Mouse (Mus musculus) right cerebral cortex, postnatal 10 days (tissue): Measurements from ENCODE around the gene Aknad1.

Source experiments
- DNase-seq, 2 experiments: peaks; one replicate each; pipeline ENCODE4 v3.0.0; 2021; ENCODE audit warnings: low spot score in 2 of 2

The Aknad1 gene

DNA sequence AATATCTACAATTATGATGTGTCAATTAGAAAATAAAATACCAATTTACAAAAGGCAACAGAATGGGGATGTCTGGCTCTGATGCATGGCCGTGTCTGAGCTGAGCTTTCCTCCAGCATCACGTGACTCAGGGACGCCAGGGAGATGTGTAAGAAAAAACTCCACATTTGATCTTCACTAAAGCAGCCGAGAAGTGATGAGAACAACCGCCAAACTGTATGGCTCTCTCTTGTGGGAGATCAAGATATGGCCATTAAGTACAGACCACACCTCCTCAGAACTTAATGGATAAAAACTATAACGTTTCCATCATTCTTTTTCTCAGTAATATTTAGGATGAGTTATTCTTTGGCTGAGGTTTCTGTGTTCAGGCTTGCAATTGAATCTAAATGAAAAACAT is 11.6 kb downstream of the Aknad1 start:
- no peak for DNase-seq

DNA sequence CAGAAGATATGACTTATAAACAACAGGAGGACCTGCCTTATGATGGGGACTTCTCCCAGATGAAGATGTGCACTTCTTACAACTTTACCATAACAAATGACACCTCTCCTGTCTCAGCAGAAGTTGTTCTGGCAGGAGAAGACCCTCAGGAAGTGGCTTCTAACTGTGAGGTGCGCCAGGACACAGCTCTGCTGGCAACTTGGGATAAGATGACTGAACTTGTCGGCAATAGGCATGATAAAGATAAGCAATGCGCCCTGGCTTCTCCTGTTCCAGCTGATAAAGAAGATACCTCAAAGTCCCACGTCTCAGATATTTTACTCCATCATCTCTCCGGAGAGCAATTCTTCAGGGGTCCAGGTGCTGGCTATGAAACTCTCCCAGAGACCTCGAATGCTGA is 12.2 kb downstream of the Aknad1 start:
- DNase-seq: no peak

DNA sequence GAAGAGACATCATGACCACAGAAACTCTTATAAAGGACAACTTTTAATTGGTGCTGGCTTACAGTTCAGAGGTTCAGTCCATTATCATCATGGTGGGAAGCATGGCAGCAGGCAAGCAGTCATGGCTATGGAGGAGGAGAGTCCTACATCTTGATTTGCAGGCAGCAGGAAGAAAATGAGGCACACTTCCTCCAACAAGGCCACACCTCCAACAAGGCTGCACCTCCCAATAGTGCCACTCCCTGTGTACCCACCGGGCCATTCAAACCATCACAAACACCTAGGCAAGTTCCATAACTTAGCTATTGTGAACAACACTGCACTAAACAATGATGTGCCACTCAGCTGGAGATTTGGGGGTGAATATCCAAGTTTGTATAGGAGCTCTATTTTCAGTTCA is 15.1 kb downstream of the Aknad1 start:
- no peak for DNase-seq

DNA sequence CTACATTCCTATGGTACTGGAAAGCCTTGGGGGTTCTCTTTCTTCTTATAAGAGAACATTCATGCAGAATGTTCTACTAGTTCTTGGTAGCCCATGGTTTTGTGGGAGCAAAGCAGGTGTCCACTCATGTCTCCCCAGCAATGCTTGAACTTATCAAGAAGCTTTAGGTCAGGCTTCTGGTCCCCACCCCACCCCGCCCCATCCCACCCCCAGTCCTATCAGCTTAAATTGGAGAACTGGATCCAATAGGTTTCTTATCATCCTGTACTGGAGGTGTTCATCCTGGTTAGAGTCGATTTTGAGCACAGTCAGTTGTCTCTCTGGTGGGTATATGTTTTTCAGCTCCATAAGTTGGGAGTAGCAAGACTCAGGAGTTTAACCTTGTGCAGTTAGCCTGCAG is 16.1 kb downstream of the Aknad1 start:
- no peak for DNase-seq

DNA sequence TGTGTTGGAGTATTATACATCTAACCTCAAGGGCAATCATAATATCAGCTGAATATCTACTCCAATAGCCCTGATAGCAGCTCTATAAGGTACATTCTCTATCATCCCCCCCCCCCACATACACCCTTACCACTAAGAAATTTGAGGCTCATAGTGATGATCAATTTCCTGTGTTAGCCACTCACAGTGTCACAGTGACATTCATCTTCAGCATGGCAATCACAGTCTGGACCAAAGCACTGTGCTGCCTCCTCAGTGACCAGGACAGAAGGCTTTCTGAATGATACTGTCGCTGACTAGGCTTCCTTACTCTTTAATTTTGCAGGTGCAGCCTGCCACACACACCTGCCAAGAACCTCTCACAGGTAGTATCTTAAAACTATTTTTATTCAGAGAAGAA is 16.7 kb downstream of the Aknad1 start:
- no peak for DNase-seq

DNA sequence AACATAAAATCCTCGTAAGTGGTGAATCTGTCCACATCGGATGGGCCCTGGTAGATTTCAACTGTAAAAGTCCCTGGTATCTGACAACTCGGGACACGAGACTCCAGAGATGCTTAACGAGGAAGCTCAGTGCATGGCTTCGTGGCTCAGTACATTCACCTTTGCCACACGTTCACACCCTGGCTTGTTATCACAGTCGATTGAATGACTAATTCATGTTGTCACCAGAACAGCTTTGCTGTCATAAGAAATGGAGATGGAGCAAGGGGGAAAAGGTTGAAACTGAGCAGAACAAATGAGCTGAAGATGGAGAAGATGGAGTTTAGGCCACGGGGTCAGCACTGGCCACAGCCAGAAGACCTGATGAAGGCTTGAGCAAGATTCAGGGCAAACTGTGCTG is 18.1 kb downstream of the Aknad1 start:
- DNase-seq: no peak

DNA sequence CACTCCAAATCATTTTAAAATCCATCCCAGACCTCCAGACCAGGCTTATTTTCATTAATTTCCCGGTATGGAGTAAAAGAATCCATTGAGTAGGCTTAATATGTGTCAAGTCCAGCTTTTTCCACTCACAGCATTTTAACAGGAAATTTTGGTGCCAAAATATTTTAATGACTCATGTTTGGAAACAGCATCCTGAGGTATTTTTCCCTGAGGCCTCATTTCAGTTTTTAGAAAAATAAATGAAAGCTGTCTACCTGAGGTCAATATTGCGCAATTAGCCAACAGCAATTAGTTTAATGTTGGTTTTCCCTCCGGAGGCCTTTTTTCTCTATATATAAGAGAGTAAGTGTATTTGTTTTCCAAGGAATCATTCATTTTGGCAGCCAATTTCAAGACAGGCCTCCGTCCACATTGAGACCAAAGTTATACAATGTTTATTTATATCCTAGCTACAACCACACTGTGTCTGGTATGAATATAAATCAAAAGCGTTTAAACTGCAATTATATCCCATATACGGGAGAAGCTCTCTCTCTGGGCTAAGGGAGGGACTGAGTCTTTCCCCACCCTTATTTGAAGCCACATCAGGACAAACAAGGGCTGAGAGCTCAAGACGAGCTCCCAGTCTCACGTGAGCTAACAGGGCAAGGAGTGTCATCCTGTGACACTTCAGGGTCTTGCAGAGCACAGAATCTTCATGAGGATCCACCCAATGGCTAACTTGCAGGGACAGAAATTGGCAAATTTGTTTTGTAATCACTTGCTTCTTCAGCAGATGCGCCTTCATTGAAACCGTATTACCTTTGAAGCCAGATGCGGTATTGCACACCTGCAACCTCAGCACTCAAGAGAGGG is 20.3 kb downstream of the Aknad1 start:
- DNase-seq: no peak

DNA sequence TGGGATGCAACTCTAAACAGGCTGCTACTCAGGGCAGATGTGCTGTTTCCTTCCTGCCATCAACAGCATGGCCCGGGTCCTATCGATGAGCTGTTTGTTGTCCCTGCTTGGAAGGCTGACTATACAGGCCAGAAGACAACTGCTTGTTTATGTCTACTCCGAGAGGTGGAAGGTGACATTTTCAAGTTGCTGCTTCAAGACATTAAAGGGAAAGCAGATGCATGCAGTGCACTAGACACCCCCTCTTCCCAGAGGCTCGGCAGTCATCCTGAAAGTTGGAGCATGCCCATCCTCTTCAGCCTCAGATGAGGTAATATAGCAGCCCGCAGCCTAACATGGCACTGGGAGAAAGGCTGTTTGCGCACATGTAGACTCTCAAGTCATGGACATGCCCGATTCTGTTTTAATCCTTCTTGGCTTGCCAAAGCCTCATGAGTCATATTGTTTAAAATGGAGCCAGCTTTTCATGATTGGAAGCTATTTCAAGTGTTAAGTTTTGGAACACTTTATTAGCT is 23.2 kb downstream of the Aknad1 start:
- peak; percentile 45 to 66 for DNase-seq

DNA sequence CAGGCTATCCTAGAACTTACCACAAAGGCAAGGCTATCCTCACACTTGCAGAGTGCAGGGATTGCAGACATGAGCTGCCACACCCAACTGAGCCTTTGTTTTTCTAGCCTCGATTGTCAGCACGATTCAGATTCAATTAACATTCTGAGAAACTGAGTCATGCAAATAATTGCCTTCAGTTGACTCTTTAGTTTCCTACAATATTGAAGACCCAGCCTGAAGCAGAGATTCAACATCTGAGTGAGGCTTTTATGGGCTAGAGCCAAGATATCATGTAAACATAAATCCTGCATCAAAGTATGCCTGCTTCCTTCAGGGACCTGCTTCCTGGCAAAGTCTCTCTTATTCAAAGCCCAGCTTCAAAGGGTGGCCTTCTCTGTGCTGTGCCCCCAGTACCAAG is 24.2 kb downstream of the Aknad1 start:
- DNase-seq: no peak

DNA sequence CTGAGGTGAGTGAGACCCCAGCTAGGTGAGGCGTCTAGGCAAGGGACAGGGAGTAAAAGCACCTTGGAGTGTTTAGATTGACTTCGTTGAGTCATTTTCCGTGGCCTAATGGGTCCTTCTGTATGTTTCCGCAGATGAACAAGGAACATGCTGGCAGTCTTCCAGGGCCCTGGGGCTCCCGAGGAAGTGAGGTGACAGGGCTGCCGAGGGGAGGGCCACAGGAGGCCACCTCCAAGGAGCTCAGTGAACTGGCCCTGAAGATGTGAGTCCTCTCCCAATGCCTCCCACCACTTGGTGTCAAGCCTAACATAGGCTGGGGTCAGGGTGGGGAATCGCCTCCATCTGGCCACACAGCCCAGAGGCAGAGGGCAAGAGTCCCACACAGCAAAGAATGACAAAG is 25.5 kb downstream of the Aknad1 start:
- no peak for DNase-seq

DNA sequence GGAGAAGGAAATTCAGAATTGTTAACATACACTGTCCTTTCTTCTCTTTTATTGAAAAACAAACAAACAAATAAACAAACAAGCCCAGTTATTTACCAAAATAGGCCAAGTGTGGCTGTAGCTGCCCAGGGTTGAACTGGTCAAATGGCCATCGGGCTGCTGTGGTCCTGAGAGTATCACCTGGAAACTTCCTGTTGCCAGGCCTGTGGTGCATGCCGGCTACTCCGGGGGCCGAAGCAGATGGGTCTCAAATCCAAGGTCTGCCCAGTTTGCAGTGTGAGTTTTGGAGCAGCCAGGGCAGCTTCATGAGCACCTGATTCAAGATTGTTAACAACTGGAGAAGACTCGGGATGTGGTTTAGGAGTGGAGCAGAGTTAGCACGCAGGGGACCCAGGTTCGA is 26.0 kb downstream of the Aknad1 start:
- no peak for DNase-seq

DNA sequence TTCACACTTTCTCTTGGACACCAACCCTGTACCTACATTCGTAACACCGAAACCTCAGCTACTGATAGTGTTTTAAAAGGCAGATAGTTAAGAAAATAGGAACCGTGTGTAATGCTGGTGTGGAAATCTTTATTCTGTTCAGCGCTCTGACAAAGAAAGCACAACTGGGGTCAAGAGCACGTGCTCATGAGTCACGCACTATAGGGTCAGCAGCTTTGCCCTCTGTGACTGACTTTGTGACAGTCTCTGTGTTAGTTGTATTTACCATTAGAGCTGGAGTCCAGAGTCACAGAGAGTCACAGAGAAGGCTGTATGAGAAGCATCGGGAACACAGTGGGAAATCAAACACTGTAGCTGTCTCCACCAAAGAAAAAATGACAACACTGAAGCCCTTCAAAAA is 27.5 kb downstream of the Aknad1 start:
- DNase-seq: no peak

DNA sequence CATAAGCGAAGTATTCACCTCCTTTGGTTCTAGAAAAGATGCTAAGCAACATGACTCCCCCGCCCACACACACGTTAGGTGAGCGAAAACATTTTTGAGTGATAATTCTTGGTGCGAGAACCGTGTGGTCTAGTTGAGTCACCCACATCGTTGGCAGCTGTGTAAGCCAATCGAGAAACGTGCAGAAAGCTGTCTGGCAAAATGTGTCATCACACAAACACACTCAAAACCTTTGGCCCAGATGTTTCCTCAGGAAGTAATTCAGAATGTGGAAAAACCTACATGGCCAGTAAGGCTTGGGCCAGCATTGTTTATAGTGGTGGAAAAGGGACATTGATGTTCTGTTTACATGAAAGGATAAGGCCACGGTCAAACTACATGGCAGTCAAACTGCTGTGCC is 28.0 kb downstream of the Aknad1 start:
- no peak for DNase-seq

DNA sequence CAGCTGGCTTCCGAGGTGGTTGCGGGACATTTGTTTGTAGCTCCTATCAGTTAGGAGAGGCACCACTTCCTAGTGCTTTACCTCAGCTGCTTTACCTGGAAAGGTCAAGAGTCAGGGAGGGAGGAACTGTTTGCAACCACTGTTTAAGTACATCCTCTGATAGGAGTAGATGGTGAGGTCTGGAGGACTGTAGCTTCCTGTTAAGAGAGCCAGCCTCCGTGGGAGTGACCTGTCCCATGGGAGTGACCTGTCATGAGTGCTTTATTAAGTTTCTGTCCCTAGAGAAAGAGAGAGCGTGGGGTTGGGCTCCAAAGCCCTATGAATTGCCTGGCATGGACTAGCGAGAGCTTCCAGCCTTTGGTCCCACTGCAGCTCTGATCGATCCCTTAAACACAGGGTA is 30.1 kb downstream of the Aknad1 start:
- no peak for DNase-seq

DNA sequence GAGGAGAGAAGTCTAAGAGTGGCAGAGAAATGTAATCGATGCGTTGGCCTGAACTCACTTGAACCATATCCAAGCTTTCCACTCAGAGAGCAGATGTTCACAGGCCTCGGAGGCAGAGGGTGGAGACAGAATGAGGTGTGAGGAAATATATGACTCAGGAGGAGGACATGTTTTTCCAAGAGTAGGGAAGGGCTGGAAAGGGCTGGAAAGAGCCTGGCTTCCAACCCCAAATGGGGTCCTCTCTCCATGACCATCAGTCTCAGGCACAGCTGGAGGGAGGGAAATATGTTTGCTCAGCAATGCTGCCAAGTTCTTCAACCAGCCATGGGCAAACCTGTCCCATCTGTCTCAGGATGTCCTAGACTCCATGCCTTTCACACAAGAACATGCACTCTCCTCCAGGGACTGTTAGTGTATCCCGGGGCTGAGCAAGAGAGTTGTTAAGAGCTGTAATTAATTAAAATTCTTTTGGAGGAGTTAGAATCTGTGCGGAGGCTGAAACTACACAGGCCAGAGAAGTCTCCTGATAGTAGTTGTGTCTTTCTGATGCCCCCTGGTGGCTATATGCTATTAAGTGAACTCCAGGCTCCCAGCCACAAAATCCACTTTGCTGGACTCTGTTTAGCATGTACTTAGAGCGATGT is 31.4 kb downstream of the Aknad1 start:
- DNase-seq: peak; percentile 70 to 71

DNA sequence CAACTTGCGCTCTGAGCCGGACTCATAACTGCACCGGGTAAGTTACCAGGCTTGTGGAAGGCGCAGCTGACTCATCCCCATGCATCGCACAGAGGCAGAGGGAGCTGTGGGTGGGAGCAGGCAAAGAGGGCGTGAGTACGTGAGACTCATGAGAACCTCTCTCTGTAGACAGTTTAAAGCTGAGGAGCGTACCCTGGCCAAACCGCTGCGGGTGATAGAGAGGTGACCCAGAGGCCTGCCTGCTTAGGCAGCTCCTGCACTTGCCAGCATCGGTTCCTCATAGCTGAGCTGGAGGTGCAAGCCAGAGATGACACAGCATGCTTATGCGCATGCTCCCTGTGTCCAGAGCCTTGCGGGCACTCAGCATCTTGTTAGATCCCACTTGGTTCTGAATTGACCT is 32.8 kb downstream of the Aknad1 start:
- DNase-seq: peak in 1 of 2 experiments; percentile 28

DNA sequence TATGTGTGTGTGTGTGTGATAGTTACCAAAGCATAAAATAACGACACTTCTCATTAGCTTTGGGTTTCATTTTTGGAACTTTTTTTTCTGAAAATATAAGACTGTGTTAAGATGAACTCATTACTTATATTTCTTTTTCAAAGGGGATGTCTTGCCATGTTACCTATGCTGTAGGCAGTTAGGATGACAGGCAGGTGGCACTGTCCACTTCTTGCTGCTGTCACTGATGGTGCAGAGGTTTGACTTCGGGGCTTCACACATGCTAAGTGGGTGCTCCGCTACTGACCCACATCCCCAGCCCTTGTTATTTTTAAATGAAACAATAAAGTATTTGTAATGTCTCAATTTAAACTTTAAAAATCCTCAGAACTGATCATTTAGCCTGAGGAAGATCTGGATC is 33.4 kb downstream of the Aknad1 start:
- no peak for DNase-seq

DNA sequence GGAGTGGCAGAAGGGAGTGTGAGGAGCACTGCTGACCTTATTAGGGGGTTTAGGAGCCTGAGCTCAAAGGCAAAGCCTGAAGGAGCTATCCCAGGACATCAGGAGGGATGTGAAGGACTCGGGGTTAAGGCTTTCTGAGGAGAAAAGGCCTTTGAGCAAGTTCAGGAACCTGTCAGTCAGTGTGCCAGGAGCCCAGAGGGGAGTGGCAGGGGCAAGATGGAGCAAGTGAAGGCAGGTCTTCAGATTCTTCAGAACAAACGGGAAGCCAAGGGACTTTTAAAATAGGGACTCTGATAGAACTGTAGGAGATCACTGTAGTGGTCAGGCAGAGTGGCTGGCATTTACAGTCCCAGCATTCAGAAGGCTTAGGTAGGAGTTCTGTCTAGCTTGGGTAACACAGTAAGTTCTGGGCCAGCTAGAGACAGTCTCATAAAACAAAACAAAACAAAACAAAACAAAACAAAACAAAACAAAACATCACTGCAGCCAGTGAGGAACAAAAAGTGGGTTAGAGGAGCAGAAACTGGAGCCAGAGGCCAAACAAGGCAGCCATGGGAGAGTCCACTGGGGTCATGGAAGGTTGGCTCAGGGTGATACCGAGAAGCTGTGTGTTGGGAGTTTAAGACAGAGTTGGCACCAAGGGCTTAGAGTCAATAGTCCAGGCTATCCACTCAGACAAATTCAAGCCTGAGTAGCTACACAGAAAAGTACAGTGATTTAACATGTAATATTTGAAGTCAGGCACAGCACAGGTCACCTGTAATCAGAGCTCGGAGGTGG is 39.5 kb downstream of the Aknad1 start:
- no peak for DNase-seq

DNA sequence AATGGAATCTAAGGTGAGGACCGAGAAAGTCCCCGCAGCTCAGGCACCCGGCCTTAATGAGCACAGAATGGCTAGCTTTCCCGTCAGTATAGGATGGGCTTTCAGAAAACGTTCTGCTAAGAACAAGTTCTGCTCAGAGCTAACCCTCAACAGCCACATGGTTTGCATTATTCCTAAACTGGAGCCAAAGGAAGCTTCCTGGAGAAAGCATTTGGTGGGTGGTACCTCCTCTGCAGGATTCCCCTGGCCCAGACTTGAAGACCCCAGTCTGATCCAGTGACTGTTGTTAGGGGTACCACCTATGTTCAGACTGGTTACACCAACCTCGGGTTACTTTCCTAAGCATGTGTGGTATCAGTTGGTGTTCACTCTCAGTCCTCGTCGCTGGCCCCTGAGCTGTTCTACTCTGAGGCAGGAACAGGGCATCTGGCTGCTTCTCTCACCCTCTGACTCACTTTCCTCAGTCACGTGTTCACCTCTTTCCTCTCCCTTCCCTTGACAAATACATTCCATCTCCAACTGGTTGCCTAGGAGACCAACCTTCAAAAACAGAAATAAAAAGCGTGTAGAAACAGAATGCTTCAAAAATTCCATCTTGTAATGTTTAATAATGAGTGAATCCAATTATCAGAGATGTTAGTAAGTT is 41.9 kb downstream of the Aknad1 start:
- peak in 1 of 2 experiments; percentile 72 for DNase-seq

DNA sequence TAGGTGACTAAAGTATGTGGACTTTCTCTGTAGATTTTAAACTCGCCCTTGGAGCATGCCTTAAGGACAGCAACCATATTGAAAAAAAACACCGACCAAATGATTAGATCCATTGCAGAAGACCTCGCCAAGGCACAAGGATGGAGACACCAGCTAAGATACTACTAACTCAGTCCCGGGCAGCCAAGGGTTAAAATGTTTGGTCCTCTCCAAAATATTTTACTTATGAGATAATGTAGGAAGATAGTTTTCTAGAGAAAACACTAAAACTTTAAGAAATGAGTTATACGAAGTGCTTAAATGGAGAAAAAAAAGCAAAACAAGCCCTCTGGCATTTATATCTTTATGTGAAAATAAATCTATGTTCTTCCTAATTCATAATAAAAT is 42.4 kb downstream of the Aknad1 start:
- no peak for DNase-seq

DNA sequence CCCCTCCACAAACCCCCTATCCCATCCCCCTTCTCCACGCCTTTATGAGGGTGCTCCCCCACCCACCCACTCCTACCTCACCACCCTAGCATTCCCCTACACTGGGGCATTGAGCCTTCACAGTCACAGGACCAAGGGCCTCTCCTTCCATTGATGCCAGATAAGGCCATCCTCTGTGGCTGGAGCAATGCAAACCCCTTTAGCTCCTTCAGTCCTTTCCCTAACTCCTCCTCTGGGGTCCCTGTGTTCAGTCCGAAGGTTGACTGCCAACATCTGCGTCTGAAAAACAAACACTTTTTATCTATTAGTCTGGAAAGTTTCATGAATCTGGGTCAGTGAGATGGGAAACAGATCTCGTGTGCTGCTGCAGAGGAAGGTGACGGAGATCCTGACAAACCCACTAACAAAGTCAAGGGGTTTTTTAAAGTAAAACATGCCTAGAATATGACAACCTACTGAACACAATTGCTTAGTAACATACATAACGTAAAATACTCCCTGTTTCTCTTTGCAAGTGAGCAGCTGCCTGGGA is 43.0 kb downstream of the Aknad1 start:
- no peak for DNase-seq

DNA sequence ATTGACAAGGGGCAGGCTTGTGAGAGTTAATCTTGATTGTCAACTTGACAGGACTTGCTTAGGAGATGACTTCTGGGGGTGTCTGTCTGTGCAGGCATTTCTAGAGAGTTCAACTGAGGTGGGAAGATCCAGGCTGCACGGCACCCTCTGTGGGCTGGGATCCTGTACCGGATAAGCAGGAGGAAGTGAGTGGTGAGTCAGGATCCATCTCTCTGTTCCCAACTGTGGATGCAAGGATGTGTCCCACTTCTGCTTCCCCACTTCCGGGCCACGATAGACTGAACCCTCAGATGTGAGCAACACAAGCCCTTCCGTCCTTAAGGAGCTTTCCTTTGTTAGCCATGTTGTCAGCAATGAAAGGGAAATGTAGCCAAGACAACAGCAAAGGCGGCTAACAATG is 47.1 kb downstream of the Aknad1 start:
- no peak for DNase-seq
